Mouse (Mus musculus) Muller cell, postnatal 12 days (primary cell): Measurements from ENCODE around the gene Paqr5.

Experiments
- DNase-seq: peaks from one replicate; pipeline ENCODE4 v3.0.0-alpha.2; 2015; ENCODE audit errors: inconsistent ontology term

The Paqr5 gene

DNA sequence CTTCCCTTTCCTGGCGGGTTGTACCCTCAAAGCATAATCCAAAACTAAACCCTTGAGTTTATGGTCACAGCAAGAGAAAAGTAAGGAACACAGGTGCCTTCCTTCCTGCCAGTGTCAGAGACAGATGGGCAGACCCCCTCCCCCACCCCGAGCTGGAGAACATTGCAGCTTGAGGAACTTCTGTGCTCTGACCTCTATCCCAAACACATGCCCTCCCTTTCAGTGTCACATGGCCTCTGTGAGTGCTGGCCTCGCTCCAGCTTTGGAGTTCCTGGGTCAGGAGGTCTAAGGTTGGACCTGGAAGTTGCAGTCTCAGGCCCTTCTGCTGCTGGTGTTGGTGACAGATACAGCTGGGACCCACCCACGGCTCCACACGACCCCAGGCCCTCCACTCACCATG lies 65.9 kb downstream of the Paqr5 start:
- no peak for DNase-seq

GRCm38 (mm10) chr9:61959921-61960569 lies 66.6 kb downstream of the Paqr5 start:
- DNase-seq: no peak

GRCm38 (mm10) chr9:61954707-61955106 lies 71.9 kb downstream of the Paqr5 start:
- DNase-seq: no peak

DNA sequence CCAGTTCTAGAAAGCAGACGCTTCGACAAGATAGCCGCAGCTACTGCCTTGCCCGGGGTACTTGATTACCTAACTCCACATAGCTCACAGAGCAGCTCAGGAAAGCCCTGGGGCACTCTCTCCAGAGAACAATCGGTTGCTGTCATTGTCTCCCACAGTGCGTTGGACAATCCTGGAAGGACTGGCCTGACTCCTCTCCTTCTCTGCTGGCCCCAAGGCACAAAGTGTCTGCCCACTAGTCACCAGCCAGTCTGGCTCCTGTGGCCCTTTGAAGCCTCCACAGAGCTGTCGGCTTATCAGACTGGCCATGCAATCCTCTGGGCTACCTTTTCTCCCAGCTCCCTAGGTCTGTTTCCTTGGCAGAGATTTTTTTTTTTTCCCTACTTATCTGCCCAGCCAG lies 74.4 kb downstream of the Paqr5 start:
- DNase-seq: no peak

- peak; percentile 75 for DNase-seq
Measured at GRCm38 (mm10) chr9:61947402-61948346, 79.0 kb downstream of the Paqr5 start.

DNA sequence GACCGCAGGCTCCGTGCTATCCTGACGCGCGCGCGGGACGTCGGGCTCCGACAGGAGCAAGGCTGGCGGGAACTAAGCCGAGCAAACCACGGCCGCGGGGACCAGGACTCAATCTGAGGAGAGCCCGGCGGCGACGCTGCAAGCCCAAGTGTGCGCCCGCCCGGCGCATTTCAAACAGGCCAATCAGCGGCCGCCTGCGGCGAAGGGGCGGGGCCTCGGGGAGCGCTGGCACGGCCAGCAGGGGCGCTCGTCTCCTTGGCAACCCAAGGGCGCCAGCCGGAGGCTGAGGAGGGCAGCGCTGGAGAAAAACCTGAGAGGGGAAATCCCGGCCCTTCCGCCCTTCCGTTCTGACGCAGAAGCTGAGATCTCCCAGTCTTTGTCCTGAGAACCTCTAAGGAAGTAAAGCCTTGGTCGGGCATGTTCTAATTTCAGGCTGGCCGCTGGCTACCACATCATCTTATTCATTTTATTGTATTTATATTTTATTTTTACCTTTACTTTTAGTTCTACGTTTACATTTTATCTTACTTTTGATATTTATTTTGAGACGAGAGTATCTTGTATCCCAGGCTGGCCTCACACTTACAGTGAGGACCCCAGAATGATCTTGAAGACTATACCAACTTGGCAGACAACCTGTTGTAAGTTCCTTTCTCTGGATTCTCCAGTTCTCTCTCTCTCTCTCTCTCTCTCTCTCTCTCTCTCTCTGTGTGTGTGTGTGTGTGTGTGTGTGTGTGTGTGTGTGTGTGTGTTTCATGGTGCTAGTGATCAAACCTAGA lies 79.8 kb downstream of the Paqr5 start, which contains the start of gene Kif23:
Kif23 (minus strand) TSS at position 152 of the 779 bp plus-strand sequence.
- peak; percentile 98 for DNase-seq

- peak; percentile 40 for DNase-seq
Measured at GRCm38 (mm10) chr9:61945973-61946611, 80.6 kb downstream of the Paqr5 start.

GRCm38 (mm10) chr9:61941054-61941453 lies 85.6 kb downstream of the Paqr5 start:
- DNase-seq: no peak

DNA sequence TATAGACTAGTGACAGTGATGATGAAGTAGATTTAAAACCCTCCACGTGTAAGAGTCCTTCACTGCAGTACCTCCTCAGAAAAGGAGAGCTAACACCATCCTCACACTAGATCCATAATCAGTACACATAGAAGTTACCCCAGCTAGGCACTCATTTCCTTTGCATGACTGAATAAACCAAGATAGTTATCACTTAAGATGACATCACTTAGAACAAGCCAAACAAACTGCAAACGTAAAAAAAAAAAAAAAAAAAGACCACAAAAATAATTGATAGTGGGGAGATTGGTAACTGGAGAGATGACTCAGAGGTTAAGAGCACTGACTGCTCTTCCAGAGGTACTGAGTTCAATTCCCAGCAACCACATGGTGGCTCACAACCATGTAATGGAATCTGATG lies 93.3 kb downstream of the Paqr5 start:
- no peak for DNase-seq

DNA sequence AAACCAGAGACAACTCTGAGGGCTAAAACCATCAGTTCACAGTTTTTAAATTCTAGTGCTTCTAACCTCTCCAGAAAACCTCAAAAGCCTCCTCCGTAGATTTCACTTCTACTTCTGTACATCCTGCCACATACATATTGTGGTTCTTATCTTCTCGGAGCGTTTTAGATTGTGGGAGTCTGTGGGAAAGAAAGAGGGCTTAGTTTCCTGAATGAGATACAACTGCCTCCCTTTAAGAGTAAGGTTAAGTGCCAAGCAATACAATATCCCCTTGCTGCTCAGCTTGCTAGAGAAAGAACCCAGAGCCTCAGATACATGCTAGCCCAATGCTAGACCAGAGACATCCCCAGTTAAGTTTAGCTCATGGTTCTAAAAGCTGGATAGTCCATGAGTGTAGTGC lies 94.6 kb downstream of the Paqr5 start:
- DNase-seq: no peak

- no peak for DNase-seq
Measured at GRCm38 (mm10) chr9:61925086-61925660, 101.5 kb downstream of the Paqr5 start.

- DNase-seq: no peak
Measured at GRCm38 (mm10) chr9:61920331-61920730, 106.3 kb downstream of the Paqr5 start.

DNA sequence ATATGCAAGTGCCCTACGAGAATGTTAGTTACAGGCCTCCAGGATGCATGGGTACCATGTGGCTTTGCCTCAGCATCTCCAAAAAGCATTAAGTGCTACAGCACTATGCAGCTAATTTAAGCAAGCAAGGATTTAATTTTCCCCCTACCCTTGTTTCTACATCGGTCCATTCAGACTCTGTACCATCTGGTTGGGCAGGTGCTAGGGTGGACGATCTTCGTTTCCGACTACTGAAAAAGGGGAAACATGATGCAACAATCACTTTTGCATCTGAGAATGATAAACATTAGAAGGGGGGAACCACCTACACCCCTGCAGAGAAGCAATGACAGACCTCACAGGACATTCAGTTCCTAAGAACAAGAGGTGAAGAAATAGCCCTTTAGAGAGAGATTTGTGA lies 107.2 kb downstream of the Paqr5 start:
- no peak for DNase-seq

GRCm38 (mm10) chr9:61917436-61917835 lies 109.2 kb downstream of the Paqr5 start:
- no peak for DNase-seq

GRCm38 (mm10) chr9:61916986-61917385 lies 109.7 kb downstream of the Paqr5 start:
- no peak for DNase-seq

DNA sequence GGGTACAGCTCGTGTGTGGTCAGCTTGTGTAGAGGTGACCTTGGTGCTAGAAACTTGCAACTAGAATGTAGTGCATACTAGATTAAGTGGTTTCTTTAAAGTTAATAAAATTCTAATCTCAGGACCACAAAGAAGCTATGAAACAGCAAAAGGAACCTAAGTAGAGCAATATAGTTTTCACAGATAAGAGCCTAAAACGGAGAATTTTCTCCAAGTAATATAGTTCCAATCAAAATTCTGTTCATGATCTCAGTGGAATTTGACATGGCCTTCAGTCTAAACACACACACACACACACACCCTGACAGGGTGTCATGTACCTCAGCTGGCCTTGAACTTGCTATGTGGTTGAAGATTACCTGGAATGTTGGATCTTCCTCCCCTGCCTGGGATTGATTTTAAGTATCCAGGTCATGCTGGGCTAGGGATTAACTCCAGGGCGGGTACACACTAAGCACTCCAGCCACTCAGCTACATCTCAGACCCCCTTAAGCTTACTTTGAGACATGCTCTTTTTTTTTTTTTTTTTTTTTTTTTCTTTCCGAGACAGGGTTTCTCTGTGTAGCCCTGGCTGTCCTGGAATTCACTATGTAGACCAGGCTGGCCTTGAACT lies 111.2 kb downstream of the Paqr5 start:
- no peak for DNase-seq

GRCm38 (mm10) chr9:61914917-61915300 lies 111.7 kb downstream of the Paqr5 start:
- DNase-seq: no peak

DNA sequence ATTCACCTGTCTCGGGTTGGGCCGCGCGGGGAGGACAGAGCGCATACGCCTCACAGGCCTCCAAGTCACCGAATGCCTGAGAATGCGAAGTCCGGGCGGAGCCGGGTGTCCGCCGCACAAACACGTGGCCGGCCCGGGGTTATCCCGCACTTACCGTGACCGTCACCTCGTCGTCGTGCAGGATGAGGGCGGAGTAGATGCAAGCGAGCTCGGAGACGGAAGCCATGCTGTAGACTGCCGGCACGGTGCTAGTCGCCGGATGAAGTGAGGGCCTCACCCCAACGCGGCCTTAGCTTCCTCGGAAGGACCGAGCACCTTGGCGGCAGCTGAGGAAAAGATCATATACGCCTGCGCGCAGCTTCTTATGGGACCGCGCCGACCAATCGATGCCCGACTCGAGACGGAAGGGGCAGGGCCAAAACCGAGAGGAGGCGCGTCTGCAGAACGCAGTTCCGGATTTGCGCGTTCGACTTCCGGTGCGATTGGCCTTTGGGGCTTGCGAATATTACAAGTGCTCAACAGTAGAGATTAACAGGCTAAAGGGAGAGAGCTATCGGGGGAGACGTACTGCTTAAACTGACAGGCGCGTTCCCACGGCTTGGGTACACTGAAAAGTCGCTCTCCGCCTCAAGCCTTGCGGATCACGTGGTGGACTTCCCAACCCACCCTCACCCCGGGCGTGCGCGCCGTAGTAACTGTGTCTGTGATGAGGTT lies 112.3 kb downstream of the Paqr5 start, which contains the start of gene Rplp1:
Rplp1 (minus strand) TSS at position 340 of the 714 bp plus-strand sequence.
- DNase-seq: peak; percentile 91

DNA sequence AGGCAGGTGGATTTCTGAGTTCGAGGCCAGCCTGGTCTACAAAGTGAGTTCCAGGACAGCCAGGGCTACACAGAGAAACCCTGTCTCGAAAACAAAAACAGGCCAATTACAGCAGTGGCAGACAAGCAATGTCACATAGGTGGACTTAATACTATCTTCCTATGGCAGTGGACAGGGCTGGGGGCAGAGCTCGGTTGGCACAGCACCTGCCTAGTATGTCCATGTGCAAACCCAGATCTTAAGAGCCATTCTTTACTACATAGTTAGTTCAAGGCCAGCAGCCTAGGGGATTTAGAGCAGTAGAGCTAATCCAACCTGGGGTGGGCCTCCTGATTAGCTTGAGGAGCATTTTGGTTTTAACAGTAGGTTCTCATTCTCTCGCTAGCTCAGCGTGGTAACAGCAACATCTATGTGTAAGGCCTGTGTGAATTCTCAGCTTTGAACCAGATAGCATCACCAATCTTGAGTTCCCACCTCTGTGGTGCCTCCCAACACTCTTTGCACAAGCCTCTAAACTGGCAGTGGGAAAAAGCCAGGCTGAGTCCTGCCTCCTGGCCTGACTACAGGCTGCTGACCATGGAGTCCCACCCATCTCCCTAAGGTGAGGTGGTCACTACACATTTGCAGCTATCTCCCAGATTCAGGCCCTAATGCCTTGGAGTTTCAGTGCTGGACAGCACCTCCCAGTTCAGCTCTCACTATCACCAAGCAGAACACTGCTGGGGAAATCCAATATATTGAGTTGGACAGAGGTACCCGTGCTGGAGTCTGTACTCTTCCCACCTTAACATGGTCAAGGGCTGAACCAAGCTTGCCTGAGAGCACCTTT lies 115.1 kb downstream of the Paqr5 start:
- DNase-seq: no peak
